ENCODE assay signal across 8 mouse cellular contexts in genomic region chr17:50735382-50735954, GRCm38 (mm10).
DNase-seq lines count a peak whose midpoint lies in the region; ATAC-seq and TF ChIP-seq lines count a peak whose summit lies in the region.

No protein-coding gene starts in this region.

- peak overlapping the region; percentile 45; the same call in 1 of the 2 replicates for H3K27ac ChIP-seq in hindbrain, postnatal 0 days
- H3K27ac ChIP-seq in hindbrain, embryonic 14.5 days = no peak overlapping the region
- peak overlapping the region; percentile 51 for H3K27ac ChIP-seq in lung, postnatal 0 days (ENCODE audit: low read length)
- H3K27ac ChIP-seq in intestine, embryonic 15.5 days = no peak overlapping the region

- no peak overlapping the region for H3K4me3 ChIP-seq in hindbrain, postnatal 0 days (ENCODE audit: low read length)
- H3K4me3 ChIP-seq in hindbrain, embryonic 14.5 days (replicated peaks; ENCODE audit: low read length) = no peak overlapping the region
- H3K4me3 ChIP-seq in lung, postnatal 0 days (ENCODE audit: low read depth, low read length) = no peak overlapping the region
- H3K4me3 ChIP-seq in intestine, embryonic 15.5 days (replicated peaks) = no peak overlapping the region

- no peak for TF ChIP-seq EP300 in lung, postnatal 0 days (IDR thresholded peaks at IDR 0.05)

- ATAC-seq in hindbrain, postnatal 0 days = no peak
- ATAC-seq in hindbrain, embryonic 14.5 days (ENCODE audit: low FRiP score) = no peak
- ATAC-seq in lung, postnatal 0 days = peak; percentile 77
- no peak for ATAC-seq in CD4-positive, CD25-positive, alpha-beta regulatory T cell, adult 4 months
- no peak for ATAC-seq in intestine, embryonic 15.5 days

- no peak overlapping the region for H3K4me2 ChIP-seq in hindbrain, postnatal 0 days (ENCODE audit: low read depth, low read length)
- H3K4me2 ChIP-seq in hindbrain, embryonic 14.5 days (replicated peaks) = no peak overlapping the region
- H3K4me2 ChIP-seq in lung, postnatal 0 days (replicated peaks; ENCODE audit: low read depth, low read length) = no peak overlapping the region
- no peak overlapping the region for H3K4me2 ChIP-seq in intestine, embryonic 15.5 days (replicated peaks)

- peaks cover 15% of the 10 kb centered on the region; the same call in 1 of the 2 replicates for H3K4me1 ChIP-seq in hindbrain, postnatal 0 days (ENCODE audit: insufficient read depth, low read length)
- H3K4me1 ChIP-seq in hindbrain, embryonic 14.5 days (replicated peaks; ENCODE audit: control insufficient read depth, insufficient read depth, low read length) = no peaks in the 10 kb centered on the region
- H3K4me1 ChIP-seq in lung, postnatal 0 days (ENCODE audit: insufficient read depth, low read depth, low read length) = peaks cover 12% of the 10 kb centered on the region; the same call in 1 of the 2 replicates
- no peaks in the 10 kb centered on the region for H3K4me1 ChIP-seq in intestine, embryonic 15.5 days (replicated peaks)

- DNase-seq in hindbrain, postnatal 0 days (ENCODE audit: low spot score) = no peak
- DNase-seq in hindbrain, embryonic 14.5 days (ENCODE audit: low spot score) = no peak
- peak; percentile 59 for DNase-seq in brain, adult 2 months (ENCODE audit: low read depth, low spot score)
- DNase-seq in heart, adult 9 months (ENCODE audit: low spot score in 2 of 2) = peak; percentile 80
- DNase-seq in lung, postnatal 0 days (ENCODE audit: low spot score) = peak; percentile 69
- DNase-seq in gastrocnemius, adult 8-10 months (ENCODE audit: low spot score in 2 of 2) = no peak

- WGBS in hindbrain, postnatal 0 days = 67% methylated on average over 4 of the region's 4 CpGs
- 77% methylated on average over 4 of the region's 4 CpGs for WGBS in hindbrain, embryonic 14.5 days
- WGBS in lung, postnatal 0 days = 45% methylated on average over 4 of the region's 4 CpGs
- 84% methylated on average over 4 of the region's 4 CpGs for WGBS in intestine, embryonic 15.5 days

- no peak overlapping the region for H3K9ac ChIP-seq in hindbrain, postnatal 0 days (replicated peaks; ENCODE audit: low read length)
- no peak overlapping the region for H3K9ac ChIP-seq in hindbrain, embryonic 14.5 days
- H3K9ac ChIP-seq in lung, postnatal 0 days (replicated peaks; ENCODE audit: low read depth) = 0 out of 2 replicates have a peak overlapping the region, but pooled peaks have one; percentile 8
- no peak overlapping the region for H3K9ac ChIP-seq in intestine, embryonic 15.5 days

- H3K27me3 ChIP-seq in hindbrain, postnatal 0 days (ENCODE audit: insufficient read depth, low read length) = no peaks in the 10 kb centered on the region
- H3K27me3 ChIP-seq in hindbrain, embryonic 14.5 days (ENCODE audit: control insufficient read depth, insufficient read depth, low read length) = no peaks in the 10 kb centered on the region
- no peaks in the 10 kb centered on the region for H3K27me3 ChIP-seq in lung, postnatal 0 days (replicated peaks; ENCODE audit: insufficient read depth, low read length)
- H3K27me3 ChIP-seq in intestine, embryonic 15.5 days (replicated peaks) = no peaks in the 10 kb centered on the region

- no peak for TF ChIP-seq CTCF in hindbrain, postnatal 0 days (IDR thresholded peaks at IDR 0.05; ENCODE audit: low read depth)
- TF ChIP-seq CTCF in lung, postnatal 0 days (IDR thresholded peaks at IDR 0.05) = no peak

- H3K9me3 ChIP-seq in hindbrain, postnatal 0 days (ENCODE audit: low read length) = no peaks in the 10 kb centered on the region
- H3K9me3 ChIP-seq in hindbrain, embryonic 14.5 days (ENCODE audit: control insufficient read depth, low read length) = no peaks in the 10 kb centered on the region
- no peaks in the 10 kb centered on the region for H3K9me3 ChIP-seq in lung, postnatal 0 days (ENCODE audit: low read length)
- no peaks in the 10 kb centered on the region for H3K9me3 ChIP-seq in intestine, embryonic 15.5 days

- no peaks in the 10 kb centered on the region for H3K36me3 ChIP-seq in hindbrain, postnatal 0 days (ENCODE audit: insufficient read depth, low read length)
- 0 out of 2 replicates have a peak, but pooled peaks cover 3% of the 10 kb centered on the region for H3K36me3 ChIP-seq in hindbrain, embryonic 14.5 days (replicated peaks; ENCODE audit: control insufficient read depth, insufficient read depth)
- H3K36me3 ChIP-seq in lung, postnatal 0 days (ENCODE audit: insufficient read depth, low read length) = no peaks in the 10 kb centered on the region
- H3K36me3 ChIP-seq in intestine, embryonic 15.5 days = no peaks in the 10 kb centered on the region

Comparison
In these comparisons a context has a peak if more than half of its experiments do, and no peak if none do; other contexts are left out.
1. H3K27ac ChIP-seq: peak in hindbrain, postnatal 0 days (single experiment) and lung, postnatal 0 days (single experiment); none in hindbrain, embryonic 14.5 days (single experiment) and intestine, embryonic 15.5 days (single experiment).
2. DNase-seq: peak in brain, adult 2 months (single experiment), heart, adult 9 months (2 of 2) and lung, postnatal 0 days (single experiment); none in hindbrain, postnatal 0 days (single experiment), hindbrain, embryonic 14.5 days (single experiment) and gastrocnemius, adult 8-10 months (0 of 2).